In the genomic region with DNA sequence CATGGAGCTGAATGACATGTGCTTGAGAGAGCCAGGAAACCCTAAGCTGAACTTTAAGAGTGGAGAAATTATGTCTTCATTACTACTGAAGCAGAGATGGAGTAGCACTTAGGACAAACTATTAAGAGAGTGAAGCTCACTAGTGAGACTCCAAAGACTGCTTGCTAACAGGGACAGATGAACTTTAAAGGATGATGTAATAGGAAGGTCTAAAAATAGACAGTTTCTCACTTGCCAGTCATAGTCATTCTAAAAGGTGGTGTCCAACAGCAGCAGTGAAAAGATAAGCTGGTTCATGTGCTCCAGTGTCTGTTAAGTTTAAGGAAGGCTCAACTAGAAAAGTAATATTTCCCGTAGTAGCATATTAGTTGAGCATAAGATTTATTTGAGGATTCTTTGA, we compare ENCODE assay signal across 8 mouse cellular contexts. TPM values are rescaled to one million over a fixed set of nuclear protein-coding genes. Genes with fewer than 3 reads are reported as not detected.
DNase-seq lines count a peak whose midpoint lies in the region; ATAC-seq and TF ChIP-seq lines count a peak whose summit lies in the region.

No protein-coding gene starts in this region.

- H3K9ac ChIP-seq in liver, embryonic 13.5 days = peak overlapping the region; percentile 74
- no peak overlapping the region for H3K9ac ChIP-seq in midbrain, embryonic 16.5 days (ENCODE audit: low read depth, low read length)

- 9% methylated on average over 1 of the region's 1 CpGs for WGBS in liver, embryonic 13.5 days (ENCODE audit: insufficient replicate concordance)
- 94% methylated on average over 1 of the region's 1 CpGs for WGBS in midbrain, embryonic 16.5 days

- no peaks in the 10 kb centered on the region for H3K9me3 ChIP-seq in liver, embryonic 13.5 days (replicated peaks)
- no peaks in the 10 kb centered on the region for H3K9me3 ChIP-seq in midbrain, embryonic 16.5 days (replicated peaks; ENCODE audit: control insufficient read depth, low read length, poor library complexity, severe bottlenecking)

- H3K4me2 ChIP-seq in liver, embryonic 13.5 days = peak overlapping the region; percentile 65
- no peak overlapping the region for H3K4me2 ChIP-seq in midbrain, embryonic 16.5 days (ENCODE audit: low read length)

- TF ChIP-seq POLR2A in embryonic fibroblast, embryonic 13.5 days (IDR thresholded peaks at IDR 0.05; ENCODE audit: low read depth, low read length) = no peak

- H3K4me1 ChIP-seq in embryonic fibroblast, embryonic 13.5 days (ENCODE audit: control insufficient read depth, insufficient read depth, low read length) = peaks cover 17% of the 10 kb centered on the region
- peaks cover 77% of the 10 kb centered on the region for H3K4me1 ChIP-seq in liver, embryonic 13.5 days (replicated peaks)
- peaks cover 21% of the 10 kb centered on the region for H3K4me1 ChIP-seq in midbrain, embryonic 16.5 days (ENCODE audit: control insufficient read depth, insufficient read depth, low read length)

- peaks cover 13% of the 10 kb centered on the region for H3K36me3 ChIP-seq in liver, embryonic 13.5 days
- H3K36me3 ChIP-seq in midbrain, embryonic 16.5 days (ENCODE audit: control insufficient read depth, insufficient read depth, low read length) = no peaks in the 10 kb centered on the region

- DNase-seq in cerebellum, adult 9-10 months = peak; percentile 45
- DNase-seq in cerebellum, adult 8-10 months = no peak
- DNase-seq in 3T3-L1 (ENCODE audit: low read depth, low spot score) = peak; percentile 64
- peak; percentile 56 for DNase-seq in liver, embryonic 13.5 days
- DNase-seq in layer of hippocampus, postnatal 36 days = no peak
- no peak for DNase-seq in gastrocnemius, postnatal 25 days

- peak; percentile 88 for ATAC-seq in liver, embryonic 13.5 days (ENCODE audit: low read depth)
- ATAC-seq in midbrain, embryonic 16.5 days = no peak

- H3K4me3 ChIP-seq in embryonic fibroblast, embryonic 13.5 days (ENCODE audit: insufficient read depth, low read length) = no peak overlapping the region
- peak overlapping the region; percentile 43 for H3K4me3 ChIP-seq in liver, embryonic 13.5 days (replicated peaks)
- H3K4me3 ChIP-seq in midbrain, embryonic 16.5 days (ENCODE audit: low read depth, low read length) = no peak overlapping the region

- H3K27me3 ChIP-seq in liver, embryonic 13.5 days = no peaks in the 10 kb centered on the region
- H3K27me3 ChIP-seq in midbrain, embryonic 16.5 days (ENCODE audit: control insufficient read depth, insufficient read depth, low read depth, low read length) = no peaks in the 10 kb centered on the region

- peak overlapping the region; percentile 67 for H3K27ac ChIP-seq in embryonic fibroblast, embryonic 13.5 days (ENCODE audit: insufficient read depth, low read length)
- H3K27ac ChIP-seq in liver, embryonic 13.5 days = peak overlapping the region; percentile 97
- no peak overlapping the region for H3K27ac ChIP-seq in midbrain, embryonic 16.5 days (ENCODE audit: low read length)

- TF ChIP-seq CTCF in embryonic fibroblast, embryonic 13.5 days (IDR thresholded peaks at IDR 0.05; ENCODE audit: borderline replicate concordance, insufficient read depth, low read length) = no peak

RNA-seq across cellular contexts. Expression of a gene that starts 16.3 kb away (rescaled TPM):
- 615 and 683 TPM in 2 replicates for polyA plus RNA-seq in embryonic fibroblast, embryonic 13.5 days (2011; ENCODE audit: insufficient read length, low read depth, missing spikeins)
- 51.1 and 58.4 TPM in 2 replicates for polyA plus RNA-seq in liver, embryonic 13.5 days (2015; fragmentation: Nextera tagmentation; extraction: Ambion mirVana)
- polyA plus RNA-seq in midbrain, embryonic 16.5 days (2015; fragmentation: Nextera tagmentation; extraction: Ambion mirVana) = 38.9 and 45.5 TPM in 2 replicates
- total RNA-seq in layer of hippocampus, postnatal 36 days (2021) = 100 to 1,000 TPM; 144 to 162 TPM
- 10 to 100 TPM; 78.3 to 79.6 TPM for total RNA-seq in gastrocnemius, postnatal 25 days (2021)

Comparison
In these comparisons a context has a peak if more than half of its experiments do, and no peak if none do; other contexts are left out.
1. DNase-seq: peak in cerebellum, adult 9-10 months (single experiment), 3T3-L1 (single experiment) and liver, embryonic 13.5 days (single experiment); none in cerebellum, adult 8-10 months (single experiment), layer of hippocampus, postnatal 36 days (0 of 2) and gastrocnemius, postnatal 25 days (single experiment).
2. RNA of a gene that starts 16.3 kb away (polyA plus RNA-seq): 615 to 683 TPM in embryonic fibroblast, embryonic 13.5 days; 51.1 to 58.4 TPM in liver, embryonic 13.5 days and 38.9 to 45.5 TPM in midbrain, embryonic 16.5 days; every median in the first group is over 10 times any median in the second.